Comparison of ENCODE assay signal across 28 mouse cellular contexts in genomic region chr9:102528561-102528960, GRCm38 (mm10). TPM values are rescaled to one million over a fixed set of nuclear protein-coding genes. Genes with fewer than 3 reads are reported as not detected.
DNase-seq lines count a peak whose midpoint lies in the region; ATAC-seq and TF ChIP-seq lines count a peak whose summit lies in the region.
"Had no signal": no experiment of that assay in that cellular context is flagged by ENCODE, and none has a peak within 500 bp of the region (broad histone marks: within the 10 kb centered on the region; RNA-seq: fewer than 3 reads in every experiment).

No protein-coding gene starts in this region.

- no peak for TF ChIP-seq POLR2A in myocyte (IDR thresholded peaks at IDR 0.05; ENCODE audit: insufficient read length, low read depth)

- H3K79me2 ChIP-seq in myocyte (ENCODE audit: control insufficient read depth, insufficient read depth): no peaks in the 10 kb centered on the region

- no peak for DNase-seq in neural tube, embryonic 11.5 days (ENCODE audit: low spot score)
- no peak for DNase-seq in neural tube, embryonic 10.5 days (ENCODE audit: extremely low spot score, low spot score)
- DNase-seq in layer of hippocampus, postnatal 25 days (ENCODE audit: extremely low spot score in 1 of 2, low spot score in 1 of 2): no peak
- no peak for DNase-seq in urinary bladder, adult 2 months (ENCODE audit: low spot score)
- DNase-seq: adrenal gland, postnatal 14 days; cerebellum, adult 18-20 months; cerebellum, postnatal 14 days; gastrocnemius, postnatal 10 days; kidney, adult 8-10 months; kidney, postnatal 4 days; layer of hippocampus, postnatal 36 days; liver, embryonic 13.5 days; lung, adult 18-20 months; thymus, adult 2 months; thymus, postnatal 36 days had no signal

- H3K9me3 ChIP-seq in megakaryocyte, embryonic 14.5 days: peaks cover 31% of the 10 kb centered on the region
- H3K9me3 ChIP-seq in neural tube, embryonic 11.5 days (ENCODE audit: control insufficient read depth, low read length): no peaks in the 10 kb centered on the region
- H3K9me3 ChIP-seq: heart, embryonic 10.5 days; heart, embryonic 15.5 days; limb, embryonic 10.5 days; limb, embryonic 15.5 days; liver, embryonic 13.5 days had no signal

- H3K4me2 ChIP-seq in neural tube, embryonic 11.5 days (ENCODE audit: low read depth): no peak overlapping the region
- no peak overlapping the region for H3K4me2 ChIP-seq in myocyte (ENCODE audit: low read depth)
- H3K4me2 ChIP-seq: heart, embryonic 15.5 days; limb, embryonic 15.5 days; liver, embryonic 13.5 days had no signal

- H3K27ac ChIP-seq in neural tube, embryonic 11.5 days (ENCODE audit: low read depth, low read length): peak overlapping the region; percentile 41; the same call in 1 of the 2 replicates
- H3K27ac ChIP-seq: heart, embryonic 10.5 days; heart, embryonic 15.5 days; kidney, postnatal 0 days; limb, embryonic 10.5 days; limb, embryonic 15.5 days; liver, embryonic 13.5 days; macrophage had no signal

- peak overlapping the region; percentile 16 for H3K4me3 ChIP-seq in megakaryocyte, embryonic 14.5 days (replicated peaks)
- H3K4me3 ChIP-seq in neural tube, embryonic 11.5 days (ENCODE audit: low read depth, low read length): no peak overlapping the region
- no peak overlapping the region for H3K4me3 ChIP-seq in myocyte
- H3K4me3 ChIP-seq: erythroblast, embryonic 14.5 days; heart, embryonic 10.5 days; heart, embryonic 15.5 days; limb, embryonic 10.5 days; limb, embryonic 15.5 days; liver, embryonic 13.5 days had no signal

- H3ac ChIP-seq in myocyte (ENCODE audit: control insufficient read depth, insufficient read length): no peak overlapping the region

- H3K4me1 ChIP-seq in megakaryocyte, embryonic 14.5 days: no peaks in the 10 kb centered on the region
- H3K4me1 ChIP-seq in neural tube, embryonic 11.5 days (ENCODE audit: control insufficient read depth, insufficient read depth, low read length): 0 out of 2 replicates have a peak, but pooled peaks cover 2% of the 10 kb centered on the region
- H3K4me1 ChIP-seq: heart, embryonic 10.5 days; heart, embryonic 15.5 days; liver, embryonic 13.5 days had no signal

- no peaks in the 10 kb centered on the region for H3K36me3 ChIP-seq in megakaryocyte, embryonic 14.5 days (replicated peaks; ENCODE audit: low read length)
- no peaks in the 10 kb centered on the region for H3K36me3 ChIP-seq in neural tube, embryonic 11.5 days (ENCODE audit: control insufficient read depth, insufficient read depth, low read length)
- no peaks in the 10 kb centered on the region for H3K36me3 ChIP-seq in myocyte (ENCODE audit: control insufficient read depth, insufficient read depth)
- H3K36me3 ChIP-seq: heart, embryonic 10.5 days; heart, embryonic 15.5 days; limb, embryonic 10.5 days; limb, embryonic 15.5 days; liver, embryonic 13.5 days had no signal

- 74% methylated on average over 7 of the region's 7 CpGs for WGBS in neural tube, embryonic 11.5 days

- H3K27me3 ChIP-seq in megakaryocyte, embryonic 14.5 days (replicated peaks): peaks cover 18% of the 10 kb centered on the region
- H3K27me3 ChIP-seq in neural tube, embryonic 11.5 days (ENCODE audit: control insufficient read depth, insufficient read depth, low read length): no peaks in the 10 kb centered on the region
- H3K27me3 ChIP-seq in myocyte (ENCODE audit: control insufficient read depth, insufficient read depth, insufficient read length): peaks cover 14% of the 10 kb centered on the region
- H3K27me3 ChIP-seq: heart, embryonic 15.5 days; liver, embryonic 13.5 days had no signal

- no peak overlapping the region for H3K9ac ChIP-seq in neural tube, embryonic 11.5 days (ENCODE audit: low read length)
- H3K9ac ChIP-seq: heart, embryonic 15.5 days; limb, embryonic 15.5 days; liver, embryonic 13.5 days had no signal

- ATAC-seq in megakaryocyte, adult 5-6 weeks (ENCODE audit: poor library complexity, severe bottlenecking): no peak
- ATAC-seq in neural tube, embryonic 11.5 days (ENCODE audit: insufficient read depth, low FRiP score, low TSS enrichment): 0 out of 2 replicates have a peak, but pooled peaks have one; percentile 23
- ATAC-seq: intestine, embryonic 16.5 days; lung, postnatal 0 days had no signal

TF ChIP-seq in myocyte, 11 proteins besides CTCF, POLR2A, EP300 and RAD21:
- TF ChIP-seq TCF3 (IDR thresholded peaks at IDR 0.05; ENCODE audit: insufficient read length, low read depth): peak; percentile 30
- TF ChIP-seq TCF12 (IDR thresholded peaks at IDR 0.05; ENCODE audit: insufficient read depth, poor library complexity, severe bottlenecking): no peak
- peak in 1 of 3 experiments; percentile 2 for TF ChIP-seq MYOD1 (IDR thresholded peaks at IDR 0.05; ENCODE audit: control insufficient read depth in 1 of 3, insufficient read length in 2 of 3, low read depth in 2 of 3)
- TF ChIP-seq MYOG (IDR thresholded peaks at IDR 0.05; ENCODE audit: control insufficient read depth in 1 of 3, insufficient read depth in 1 of 3, insufficient read length in 2 of 3, low read depth in 2 of 3): peak in 2 of 3 experiments; percentile 82 to 84

RNA-seq across cellular contexts. Expression of gene Ky, which starts 23.0 kb away (rescaled TPM):
- 0.45 TPM in 1 of 2 replicates, not detected in the other for polyA plus RNA-seq in megakaryocyte, embryonic 14.5 days (2012; ENCODE audit: insufficient read depth, low replicate concordance)
- total RNA-seq in megakaryocyte, adult 5-6 weeks (2015): not detected in 2 replicates
- not detected in 2 replicates for total RNA-seq in megakaryocyte, adult 5-6 weeks (2017)
- polyA plus RNA-seq in neural tube, embryonic 11.5 days (2014; fragmentation: Nextera tagmentation; extraction: Ambion mirVana): 0.30 and 1.4 TPM in 2 replicates
- polyA plus RNA-seq in myocyte (2012; fragmentation: generic; extraction: Trizol): 0.40 TPM
- total RNA-seq in layer of hippocampus, postnatal 25 days (2021): 1 to 10 TPM; 3.5 to 4.0 TPM
- polyA plus RNA-seq in urinary bladder, adult 2 months (2012; rRNA removed): 0.15 and 0.21 TPM in 2 replicates
- total RNA-seq: granulocyte monocyte progenitor cell, adult 5-6 weeks had no signal
- polyA plus RNA-seq: erythroblast, embryonic 14.5 days; macrophage had no signal
